Mouse (Mus musculus): ENCODE data around the gene Uba6.

The Uba6 gene

DNA sequence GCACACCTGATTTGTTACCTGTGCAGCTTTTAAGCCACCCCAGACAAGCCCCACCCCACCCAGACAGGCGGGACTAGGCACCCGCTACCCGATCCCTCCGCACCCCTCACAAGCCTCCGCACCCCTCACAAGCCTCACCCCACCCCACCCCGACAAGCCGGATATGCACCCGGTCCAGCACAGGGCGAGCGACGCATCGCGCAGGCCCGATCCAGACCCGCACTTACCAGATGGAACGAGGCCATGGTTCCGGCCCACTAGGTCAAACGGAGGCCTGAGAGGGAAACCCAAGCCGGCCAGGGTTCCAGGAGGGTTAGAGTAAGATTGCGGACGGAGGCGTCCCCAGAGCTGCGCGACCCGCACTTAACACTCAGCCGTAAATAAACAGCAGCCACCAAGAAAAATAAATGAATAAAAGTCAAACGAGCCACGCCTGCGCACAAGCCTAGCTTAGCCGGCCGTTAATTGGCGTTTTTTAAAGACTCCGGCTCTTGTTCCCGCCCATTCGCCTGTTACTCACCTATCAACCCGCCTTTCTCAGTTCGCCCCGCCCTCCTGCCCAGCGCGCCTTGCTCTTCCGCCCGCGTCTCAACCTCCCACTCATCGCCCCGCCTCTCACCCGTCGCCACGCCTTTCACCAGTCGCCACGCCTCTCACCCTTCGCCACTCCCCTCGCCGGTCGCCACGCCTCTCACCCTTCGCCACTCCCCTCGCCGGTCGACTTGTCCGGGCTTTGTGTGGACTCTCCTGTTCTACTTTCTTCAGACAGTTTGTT is 107.3 kb downstream of the Uba6 start, which contains the start of gene Cenpc1:
Gene Cenpc1 (minus strand): TSS at position 483 of the 775 bp plus-strand sequence.
- DNase-seq (ENCODE audit: low read depth, low spot score): peak; percentile 99
- Histone ChIP-seq H3K27me3 (ENCODE audit: control insufficient read depth, insufficient read depth, low read length, poor library complexity, severe bottlenecking) (no peaks in the 10 kb centered on the region), H3K36me3 (ENCODE audit: control insufficient read depth, insufficient read depth, low read length, poor library complexity, severe bottlenecking) (no peaks in the 10 kb centered on the region)

DNA sequence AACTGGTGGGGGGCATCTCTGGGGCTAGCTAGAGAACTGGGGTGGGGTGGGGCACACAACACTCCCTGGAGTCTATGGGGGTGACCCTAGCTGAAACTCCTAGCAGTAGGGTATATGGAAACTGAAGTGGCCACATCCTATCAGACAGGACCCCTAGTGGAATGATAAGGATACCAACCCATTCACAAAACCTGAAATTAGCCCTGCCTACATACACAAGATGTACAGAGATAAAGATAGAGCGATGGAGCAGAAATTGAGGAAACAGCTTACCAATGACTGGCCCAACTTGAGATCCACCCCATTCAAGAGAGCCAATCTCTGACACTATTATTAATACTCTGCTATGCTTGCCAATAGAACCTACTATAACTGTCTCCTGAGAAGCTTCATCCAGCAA is 109.1 kb downstream of the Uba6 start:
- H3K27me3 ChIP-seq (ENCODE audit: control insufficient read depth, insufficient read depth, low read length, poor library complexity, severe bottlenecking): no peaks in the 10 kb centered on the region
- no peak for DNase-seq (ENCODE audit: low read depth, low spot score)
- no peaks in the 10 kb centered on the region for H3K36me3 ChIP-seq (ENCODE audit: control insufficient read depth, insufficient read depth, low read length, poor library complexity, severe bottlenecking)
